Mouse (Mus musculus) cerebral cortex, adult 2 months (tissue): Measurements from ENCODE around the gene March6.

Experiments used
- WGBS: fragments of 180-500 bp; shearing (Covaris S2); methylation state at CpG from one replicate; pipeline ENCODE4 v1.1.7; 2018; 5-methylcytosine and 5-hydroxymethylcytosine counted together

March6 gene

GRCm38 (mm10) chr15:31530659-31531445 is at the start of gene March6:
TSS of gene March6 (minus strand) at chr15:31531053.
- WGBS: under 1% methylated on average over 132 of the region's 132 CpGs

GRCm38 (mm10) chr15:31576076-31576475 is 45.2 kb upstream of the March6 start:
- WGBS: 74% methylated on average over 5 of the region's 5 CpGs

- 91% methylated on average over 4 of the region's 4 CpGs for WGBS
Measured at GRCm38 (mm10) chr15:31573287-31573686, 42.4 kb upstream of the March6 start.

- WGBS: 52% methylated on average over 16 of the region's 16 CpGs
Measured at GRCm38 (mm10) chr15:31571906-31572722, 41.3 kb upstream of the March6 start.

GRCm38 (mm10) chr15:31570959-31571358 is 40.1 kb upstream of the March6 start:
- WGBS: 89% methylated on average over 8 of the region's 8 CpGs

GRCm38 (mm10) chr15:31569325-31570022 is 38.6 kb upstream of the March6 start:
- 60% methylated on average over 9 of the region's 9 CpGs for WGBS

- 39% methylated on average over 12 of the region's 12 CpGs for WGBS
Measured at GRCm38 (mm10) chr15:31568581-31568996, 37.7 kb upstream of the March6 start.

- 74% methylated on average over 7 of the region's 7 CpGs for WGBS
Measured at GRCm38 (mm10) chr15:31567431-31567830, 36.6 kb upstream of the March6 start.

GRCm38 (mm10) chr15:31565786-31566185 is 34.9 kb upstream of the March6 start:
- WGBS: 77% methylated on average over 1 of the region's 1 CpGs

GRCm38 (mm10) chr15:31565184-31565583 is 34.3 kb upstream of the March6 start, which contains the start of gene Cmbl:
TSS of gene Cmbl (plus strand) at chr15:31565389.
- 63% methylated on average over 5 of the region's 5 CpGs for WGBS

GRCm38 (mm10) chr15:31563577-31564546 is 33.0 kb upstream of the March6 start:
- WGBS: 70% methylated on average over 19 of the region's 19 CpGs

- WGBS: 90% methylated on average over 8 of the region's 8 CpGs
Measured at GRCm38 (mm10) chr15:31562847-31563246, 32.0 kb upstream of the March6 start.

GRCm38 (mm10) chr15:31561976-31562375 is 31.1 kb upstream of the March6 start:
- 98% methylated on average over 4 of the region's 4 CpGs for WGBS

- WGBS: 82% methylated on average over 6 of the region's 6 CpGs
Measured at GRCm38 (mm10) chr15:31561390-31561789, 30.5 kb upstream of the March6 start.

GRCm38 (mm10) chr15:31554855-31555254 is 24.0 kb upstream of the March6 start:
- WGBS: 92% methylated on average over 2 of the region's 2 CpGs

GRCm38 (mm10) chr15:31550381-31550780 is 19.5 kb upstream of the March6 start:
- 82% methylated on average over 4 of the region's 4 CpGs for WGBS

- 78% methylated on average over 5 of the region's 5 CpGs for WGBS
Measured at GRCm38 (mm10) chr15:31547421-31547820, 16.6 kb upstream of the March6 start.

- 66% methylated on average over 6 of the region's 6 CpGs for WGBS
Measured at GRCm38 (mm10) chr15:31546291-31546690, 15.4 kb upstream of the March6 start.

GRCm38 (mm10) chr15:31545058-31545457 is 14.2 kb upstream of the March6 start:
- 86% methylated on average over 1 of the region's 1 CpGs for WGBS

GRCm38 (mm10) chr15:31543246-31543645 is 12.4 kb upstream of the March6 start:
- 45% methylated on average over 3 of the region's 3 CpGs for WGBS
